Mouse (Mus musculus): Measurements from ENCODE around the gene Brpf3.

GRCm38 (mm10) chr17:28799291-28800160 is 1.4 kb upstream of the Brpf3 start:
- TF ChIP-seq CTCF (IDR thresholded peaks at IDR 0.05; ENCODE audit: low read depth) = no peak
- TF ChIP-seq EP300 (optimal IDR thresholded peaks at IDR 0.05) = no peak
